Mouse (Mus musculus): ENCODE measurements around the gene Meltf. TPM values are rescaled to one million over a fixed set of nuclear protein-coding genes. Genes with fewer than 3 reads are reported as not detected.
A peak's percentile ranks its signal among the peaks of the same experiment; 100 is the strongest.
"Not testable (repeated sequence)": the region's sequence is repeated elsewhere in the genome, so short reads cannot be mapped to it uniquely, and the experiment has no call there.

The Meltf gene
- total RNA-seq, 2 experiments from 2014 or later, result 0.51 to 0.54 TPM

- TF ChIP-seq CTCF (IDR thresholded peaks at IDR 0.05), result no peak
- Histone ChIP-seq H3K4me3 (peak overlapping the region; percentile 53), H3K27ac (peak overlapping the region; percentile 97)
- intact Hi-C loops (cut with DNase I), result no loop called here
- peak in 1 of 2 experiments; percentile 58 for DNase-seq (ENCODE audit: extremely low spot score in 1 of 2, low spot score in 2 of 2)
Observed at GRCm38 (mm10) chr16:31935091-31935979, 56.7 kb downstream of the Meltf start.

GRCm38 (mm10) chr16:31936568-31936967, 58.0 kb downstream of the Meltf start:
- no peak overlapping the region for H3K27ac ChIP-seq
- H3K4me3 ChIP-seq, result no peak overlapping the region
- no peak for DNase-seq (ENCODE audit: extremely low spot score in 1 of 2, low spot score in 2 of 2)
- TF ChIP-seq CTCF (IDR thresholded peaks at IDR 0.05), result peak; percentile 14
- intact Hi-C loops (cut with DNase I), result no loop called here

GRCm38 (mm10) chr16:31938856-31939255, 60.2 kb downstream of the Meltf start:
- no peak for DNase-seq (ENCODE audit: extremely low spot score in 1 of 2, low spot score in 2 of 2)
- Histone ChIP-seq H3K4me3 (no peak overlapping the region), H3K27ac (no peak overlapping the region)
- TF ChIP-seq CTCF (IDR thresholded peaks at IDR 0.05), result no peak
- intact Hi-C loops (cut with DNase I), result no loop called here

GRCm38 (mm10) chr16:31940586-31940985, 62.0 kb downstream of the Meltf start:
- Histone ChIP-seq H3K4me3 (no peak overlapping the region), H3K27ac (no peak overlapping the region)
- intact Hi-C loops (cut with DNase I), result loop anchor here (10.0 kb wide), 1 partner anchor 304 kb away; the partner anchor contains the start of genes Fbxo45 and Wdr53
- DNase-seq (ENCODE audit: extremely low spot score in 1 of 2, low spot score in 2 of 2), result no peak
- no peak for TF ChIP-seq CTCF (IDR thresholded peaks at IDR 0.05)

- intact Hi-C loops (cut with DNase I), result loop anchor here (10.0 kb wide), 1 partner anchor 301 kb away; the partner anchor contains the start of genes Fbxo45 and Wdr53
- TF ChIP-seq CTCF (IDR thresholded peaks at IDR 0.05), result peak; percentile 87
- Histone ChIP-seq H3K27ac (peak overlapping the region; percentile 53), H3K4me3 (0 out of 2 replicates have a peak overlapping the region, but pooled peaks have one; percentile 1)
- DNase-seq (ENCODE audit: extremely low spot score in 1 of 2, low spot score in 2 of 2), result peak; percentile 74 to 81
Observed at GRCm38 (mm10) chr16:31943980-31944379, 65.4 kb downstream of the Meltf start.

- no peak overlapping the region for H3K4me3 ChIP-seq
- no peak for TF ChIP-seq CTCF (IDR thresholded peaks at IDR 0.05)
- DNase-seq (ENCODE audit: extremely low spot score in 1 of 2, low spot score in 2 of 2), result no peak
- intact Hi-C loops (cut with DNase I), result loop anchor here (10.0 kb wide), 1 partner anchor 300 kb away; the partner anchor contains the start of genes Fbxo45 and Wdr53
- H3K27ac ChIP-seq, result peak overlapping the region; percentile 53
Observed at GRCm38 (mm10) chr16:31944698-31945255, 66.2 kb downstream of the Meltf start.

GRCm38 (mm10) chr16:31945372-31945771, 66.8 kb downstream of the Meltf start:
- Histone ChIP-seq H3K4me3 (no peak overlapping the region), H3K27ac (peak overlapping the region; percentile 15; the same call in 1 of the 2 replicates)
- no peak for DNase-seq (ENCODE audit: extremely low spot score in 1 of 2, low spot score in 2 of 2)
- no peak for TF ChIP-seq CTCF (IDR thresholded peaks at IDR 0.05)
- intact Hi-C loops (cut with DNase I), result loop anchor here (10.0 kb wide), 1 partner anchor 299 kb away; the partner anchor contains the start of genes Fbxo45 and Wdr53

GRCm38 (mm10) chr16:31945986-31946385, 67.4 kb downstream of the Meltf start:
- H3K27ac ChIP-seq; DNase-seq (ENCODE audit: extremely low spot score in 1 of 2, low spot score in 2 of 2): not testable (repeated sequence)
- intact Hi-C loops (cut with DNase I), result loop anchor here (10.0 kb wide), 1 partner anchor 299 kb away; the partner anchor contains the start of genes Fbxo45 and Wdr53
- peak overlapping the region; percentile 66; the same call in 1 of the 2 replicates for H3K4me3 ChIP-seq

- DNase-seq (ENCODE audit: extremely low spot score in 1 of 2, low spot score in 2 of 2), result no peak
- H3K4me3 ChIP-seq, result peak overlapping the region; percentile 66
- peak overlapping the region; percentile 85 for H3K27ac ChIP-seq
- no peak for TF ChIP-seq CTCF (IDR thresholded peaks at IDR 0.05)
- intact Hi-C loops (cut with DNase I), result loop anchor here (10.0 kb wide), 1 partner anchor 297 kb away; the partner anchor contains the start of genes Fbxo45 and Wdr53
Observed at GRCm38 (mm10) chr16:31947333-31947732, 68.7 kb downstream of the Meltf start.

GRCm38 (mm10) chr16:31947901-31948316, 69.3 kb downstream of the Meltf start:
- intact Hi-C loops (cut with DNase I), result loop anchor here (1.0 to 10.0 kb wide), 2 partner anchors 55 to 297 kb away; partner anchors contain the start of genes Fbxo45, Senp5 and Wdr53
- TF ChIP-seq CTCF (IDR thresholded peaks at IDR 0.05), result no peak
- DNase-seq (ENCODE audit: extremely low spot score in 1 of 2, low spot score in 2 of 2), result peak in 1 of 2 experiments; percentile 19
- Histone ChIP-seq H3K4me3 (peak overlapping the region; percentile 66), H3K27ac (peak overlapping the region; percentile 85)

GRCm38 (mm10) chr16:31948345-31948774, 69.8 kb downstream of the Meltf start, which contains the start of the genes 0610012G03Rik and Ncbp2:
TSS of gene 0610012G03Rik (minus strand) at chr16:31948494.
TSS of gene Ncbp2 (plus strand) at chr16:31948513.
- intact Hi-C loops (cut with DNase I), result loop anchor here (1.0 to 10.0 kb wide), 2 partner anchors 55 to 296 kb away; partner anchors contain the start of genes Fbxo45, Senp5 and Wdr53
- Histone ChIP-seq H3K4me3 (peak within 1 kb of the TSS; percentile 66), H3K27ac (peak within 1 kb of the TSS; percentile 85)
- TF ChIP-seq CTCF (IDR thresholded peaks at IDR 0.05), result peak; percentile 8
- peak; percentile 96 to 99 for DNase-seq (ENCODE audit: extremely low spot score in 1 of 2, low spot score in 2 of 2)

Other genes starting within 250 kb of the Meltf start
- 100 to 1,000 TPM; 185 to 202 TPM for gene Dlg1, start 215.4 kb upstream of the Meltf start, total RNA-seq (2021)
- gene Pigz, start 55.0 kb downstream of the Meltf start, total RNA-seq (2021), result 10 to 100 TPM; 20.7 to 20.9 TPM
- gene 0610012G03Rik, start 69.7 kb downstream of the Meltf start, total RNA-seq (2021), result 10 to 100 TPM; 40.4 to 45.1 TPM
- gene Ncbp2, start 69.7 kb downstream of the Meltf start, total RNA-seq (2021), result 10 to 100 TPM; 47.3 to 47.4 TPM
- gene Senp5, start 124.5 kb downstream of the Meltf start, total RNA-seq (2021), result 10 to 100 TPM; 46.8 to 48.3 TPM
- gene Pak2, start 200.5 kb downstream of the Meltf start, total RNA-seq (2021), result 10 to 100 TPM; 25.9 to 26.9 TPM
- 10 to 100 TPM; 20.9 to 24.1 TPM for gene Pigx, start 220.9 kb downstream of the Meltf start, total RNA-seq (2021)
- gene Cep19, start 221.0 kb downstream of the Meltf start, total RNA-seq (2021), result 10 to 100 TPM; 65.2 to 67.7 TPM